Mouse (Mus musculus) testis, adult 2 months (tissue): ENCODE measurements at regions not wholly inside any gene's neighbourhood (a gene's known extent, or its start where the extent isn't known, plus 50 kb on each side); places are given as distances from the start of the nearest gene placed in this dataset.

Source experiments
- CTCF ChIP-seq: fragments of 200-500 bp; IDR thresholded peaks from 2 replicates; pipeline ENCODE4 v1.5.1; 2012; ENCODE audit warnings: low read depth, mild to moderate bottlenecking, inconsistent platforms, low read length, moderate library complexity; ENCODE audit not compliant: control insufficient read depth, insufficient read depth, insufficient replicate concordance
- POLR2A ChIP-seq: fragments of 200-500 bp; IDR thresholded peaks from 2 replicates; pipeline ENCODE4 v1.6.1; 2012; ENCODE audit warnings: low read depth, mild to moderate bottlenecking, inconsistent platforms, low read length, moderate library complexity; ENCODE audit not compliant: control insufficient read depth

- TF ChIP-seq POLR2A (no peak), CTCF (no peak)
Measured at GRCm38 (mm10) chr17:15251641-15252040, 125.0 kb downstream of the Dll1 start.
